Mouse (Mus musculus) bone marrow macrophage, adult 2 months (primary cell): Measurements from ENCODE around the gene Otoa.

Source experiments
- CTCF ChIP-seq: IDR thresholded peaks from 2 replicates; pipeline ENCODE4 v1.5.1; 2012; ENCODE audit warnings: low read depth, mild to moderate bottlenecking, low read length, moderate library complexity
- POLR2A ChIP-seq: IDR thresholded peaks from 2 replicates; pipeline ENCODE4 v1.6.1; 2012; ENCODE audit warnings: mild to moderate bottlenecking, low read depth, low read length, borderline replicate concordance

DNA sequence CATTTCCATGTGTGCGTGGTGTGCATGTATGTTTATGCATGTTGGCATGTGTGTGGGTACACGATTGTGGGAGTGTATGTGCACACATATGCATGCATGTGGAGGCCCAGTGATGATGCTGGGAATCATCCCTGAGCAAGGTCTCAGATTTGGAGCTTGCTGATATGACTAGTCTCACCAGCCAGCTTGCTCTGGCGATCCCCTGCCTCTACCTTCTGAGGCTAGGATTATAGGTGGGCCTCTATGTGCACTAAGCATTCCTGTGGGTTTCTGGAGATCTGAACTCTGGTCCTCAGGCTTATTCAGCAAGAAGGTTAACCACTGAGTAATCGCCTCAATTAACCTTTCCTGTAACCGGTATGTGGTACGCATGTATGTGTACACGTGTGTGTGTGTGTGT is 107.5 kb downstream of the Otoa start:
- TF ChIP-seq POLR2A (no peak), CTCF (no peak)
